Mouse (Mus musculus) cortical plate, adult 2 months (tissue): ENCODE measurements around the gene Odc1. TPM values are rescaled to one million over a fixed set of nuclear protein-coding genes. Genes with fewer than 3 reads are reported as not detected.

Experiments used
- H3K27ac ChIP-seq: fragments of 200-500 bp; 2 replicates; pipeline ENCODE4 v1.5.1; 2012; ENCODE audit warnings: low read length, control low read depth, inconsistent platforms; ENCODE audit not compliant: insufficient read depth
- H3K4me1 ChIP-seq: fragments of 200-500 bp; 2 replicates; pipeline ENCODE4 v1.6.1; 2011; ENCODE audit warnings: low read length; ENCODE audit not compliant: control insufficient read depth, insufficient read depth
- H3K4me3 ChIP-seq: fragments of 200-500 bp; 2 replicates; pipeline ENCODE4 v1.5.1; 2011; ENCODE audit warnings: mild to moderate bottlenecking, low read length, control low read depth; ENCODE audit not compliant: insufficient read depth
- CTCF ChIP-seq: fragments of 200-500 bp; IDR thresholded peaks from 2 replicates; pipeline ENCODE4 v1.5.1; 2011; ENCODE audit warnings: mild to moderate bottlenecking, control low read depth, low read length; ENCODE audit not compliant: insufficient read depth; ENCODE audit errors: extremely low read depth
- POLR2A ChIP-seq: fragments of 200-500 bp; IDR thresholded peaks from 2 replicates; pipeline ENCODE4 v1.6.1; 2011; ENCODE audit warnings: mild to moderate bottlenecking, low read length, control low read depth; ENCODE audit not compliant: insufficient read depth; ENCODE audit errors: extremely low read depth
- polyA plus RNA-seq: library from polyadenylated mRNA; depleted of rRNA; stranded (reverse); fragments of >200 nt; gene quantifications from 2 replicates; pipeline ENCODE4 v1.2.3, GENCODE M21; 2012

Odc1 gene
- polyA plus RNA-seq, 1 experiment, result 78.7 TPM

DNA sequence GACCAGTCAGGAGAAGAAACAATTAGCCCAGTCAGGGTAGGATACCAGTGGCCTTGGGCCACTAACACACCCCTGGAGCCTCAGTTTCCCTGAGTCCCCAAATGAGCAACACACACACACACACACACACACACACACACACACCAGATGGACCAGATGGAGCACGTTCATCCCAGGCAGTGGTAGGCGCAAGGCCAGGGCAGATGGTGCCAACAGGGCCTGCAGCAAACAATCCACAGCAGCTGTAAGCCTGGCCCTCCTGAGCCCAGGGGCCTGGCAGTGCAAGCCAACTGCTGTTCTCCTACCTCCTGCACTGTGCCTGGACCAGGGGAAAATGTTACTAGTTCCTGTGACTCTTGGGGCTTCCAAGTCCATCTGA is 13.4 kb downstream of the Odc1 start:
- H3K4me3 ChIP-seq, result no peak overlapping the region
- H3K27ac ChIP-seq, result no peak overlapping the region
- H3K4me1 ChIP-seq, result peaks cover 2% of the 10 kb centered on the region; the same call in 1 of the 2 replicates
- TF ChIP-seq POLR2A, result no peak
- no peak for TF ChIP-seq CTCF

DNA sequence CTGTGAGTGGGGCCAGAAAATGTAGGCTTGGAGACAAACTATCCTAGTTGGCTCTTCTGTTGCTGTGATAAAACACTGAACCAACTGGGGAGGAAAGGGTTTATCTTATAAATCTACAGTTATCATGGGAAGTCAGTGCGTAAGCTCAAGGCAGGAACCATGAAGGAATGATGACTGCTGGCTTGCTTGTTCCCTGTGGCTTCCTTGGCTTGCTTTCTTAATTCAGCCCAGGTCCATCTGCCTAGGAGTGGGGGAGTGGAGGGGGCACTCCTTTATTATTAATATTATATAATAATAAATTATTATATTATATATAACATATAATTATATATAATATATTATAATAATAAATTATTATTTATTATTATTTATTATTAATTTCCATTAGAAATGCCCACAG is 17.8 kb downstream of the Odc1 start:
- TF ChIP-seq POLR2A (no peak), CTCF (no peak)
- H3K4me3 ChIP-seq, result no peak overlapping the region
- no peak overlapping the region for H3K27ac ChIP-seq
- H3K4me1 ChIP-seq, result peaks cover 2% of the 10 kb centered on the region; the same call in 1 of the 2 replicates

DNA sequence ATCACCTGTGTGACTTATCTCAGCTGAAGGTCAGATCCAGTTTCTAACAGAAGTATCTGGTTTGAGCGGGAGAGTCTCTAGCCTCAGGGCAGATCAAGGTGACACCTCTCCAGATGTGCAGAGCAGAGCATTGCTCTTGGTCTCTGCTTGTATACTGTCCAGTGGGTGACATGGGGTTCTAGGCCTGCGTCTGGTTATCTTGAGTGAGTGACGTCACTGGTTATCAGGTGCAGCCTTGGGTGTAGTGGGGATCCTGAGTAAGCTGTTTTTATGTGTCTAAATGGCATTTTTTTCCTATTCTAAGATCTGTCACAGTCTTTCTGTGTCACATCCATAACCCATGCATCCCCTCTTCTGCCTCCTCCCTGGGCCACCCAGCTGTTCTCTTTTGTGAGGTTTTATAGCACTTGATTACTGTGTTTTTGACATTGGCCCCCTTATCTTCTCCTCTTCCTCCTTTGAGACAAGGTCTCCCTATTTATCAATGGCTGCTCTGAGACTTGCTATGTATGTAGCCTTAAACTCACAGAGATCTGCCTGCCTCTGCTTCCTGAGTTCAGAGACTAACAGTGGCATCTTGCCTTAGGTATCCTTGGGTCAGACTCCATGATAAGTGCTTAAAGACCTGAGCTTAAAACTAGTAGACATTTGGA is 20.9 kb downstream of the Odc1 start:
- TF ChIP-seq POLR2A (no peak), CTCF (no peak)
- Histone ChIP-seq H3K4me3 (no peak overlapping the region), H3K27ac (no peak overlapping the region), H3K4me1 (no peaks in the 10 kb centered on the region)

DNA sequence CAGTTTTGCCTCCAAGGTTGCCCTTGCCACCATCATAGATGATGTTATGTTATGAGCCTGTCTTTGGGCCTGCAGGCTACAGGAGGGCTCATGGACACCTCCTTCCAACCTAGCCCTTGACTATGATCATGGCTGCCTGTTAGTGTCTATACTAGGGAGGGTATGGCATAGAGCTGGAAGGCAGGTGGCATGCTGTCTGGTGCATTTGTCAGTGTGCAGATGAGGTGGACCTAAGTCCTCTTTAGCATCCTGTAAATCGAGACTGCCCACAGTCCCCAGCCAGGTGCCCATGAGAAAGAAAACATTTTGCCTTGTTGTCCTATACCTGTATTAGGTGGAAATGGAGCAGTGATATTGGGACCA is 21.4 kb downstream of the Odc1 start:
- no peaks in the 10 kb centered on the region for H3K4me1 ChIP-seq
- no peak overlapping the region for H3K27ac ChIP-seq
- TF ChIP-seq POLR2A, result no peak
- no peak for TF ChIP-seq CTCF
- H3K4me3 ChIP-seq, result no peak overlapping the region

- H3K4me1 ChIP-seq, result no peaks in the 10 kb centered on the region
- no peak overlapping the region for H3K4me3 ChIP-seq
- H3K27ac ChIP-seq, result no peak overlapping the region
- no peak for TF ChIP-seq POLR2A
- no peak for TF ChIP-seq CTCF
These were observed 24.0 kb downstream of the Odc1 start for GRCm38 (mm10) chr12:17568564-17568963.

DNA sequence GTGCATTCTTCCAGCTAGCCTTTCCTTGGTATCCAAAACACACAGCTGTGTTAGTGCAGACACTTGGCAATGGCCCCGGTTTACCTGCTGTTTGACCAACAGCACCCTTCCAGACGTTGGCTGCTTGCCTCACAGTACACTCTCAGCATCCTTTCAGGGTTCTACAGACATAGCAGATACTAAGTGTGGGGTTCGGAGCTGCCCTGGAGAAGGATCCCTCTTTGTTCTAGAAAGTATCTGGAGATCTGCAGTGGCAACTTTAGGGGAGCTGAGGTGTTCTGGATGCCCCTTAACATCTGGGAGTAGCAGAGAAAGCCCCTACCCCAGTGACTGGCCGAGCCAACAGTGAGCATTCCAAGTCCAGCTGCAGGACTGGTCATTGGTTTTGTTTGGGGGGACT is 30.0 kb downstream of the Odc1 start:
- TF ChIP-seq POLR2A (no peak), CTCF (no peak)
- H3K27ac ChIP-seq, result no peak overlapping the region
- H3K4me3 ChIP-seq, result no peak overlapping the region
- H3K4me1 ChIP-seq, result no peaks in the 10 kb centered on the region

GRCm38 (mm10) chr12:17575156-17575910 is 30.7 kb downstream of the Odc1 start:
- Histone ChIP-seq H3K4me3 (no peak overlapping the region), H3K27ac (no peak overlapping the region), H3K4me1 (no peaks in the 10 kb centered on the region)
- TF ChIP-seq CTCF, result no peak

GRCm38 (mm10) chr12:17576041-17576440 is 31.4 kb downstream of the Odc1 start:
- Histone ChIP-seq H3K4me3 (no peak overlapping the region), H3K4me1 (no peaks in the 10 kb centered on the region)
- TF ChIP-seq CTCF (no peak), POLR2A (no peak)

DNA sequence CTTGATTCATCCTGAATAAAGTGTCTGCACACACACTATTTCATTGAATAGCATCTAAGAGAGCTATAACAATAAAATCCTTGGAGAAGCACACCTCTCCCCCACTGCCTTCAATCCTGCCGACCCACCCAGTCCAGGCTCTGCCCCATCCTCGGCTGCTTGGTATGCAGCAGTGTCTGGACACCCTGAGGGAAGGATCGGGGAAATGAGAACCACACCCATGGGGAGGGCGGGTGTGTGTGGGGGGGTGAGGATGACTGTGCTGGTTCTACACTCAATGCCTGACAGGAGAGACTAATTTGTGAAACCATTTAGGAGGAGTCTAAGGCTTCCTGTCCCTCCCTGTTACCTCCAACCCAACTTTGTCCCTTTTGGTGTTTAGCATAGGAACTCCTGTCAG is 34.0 kb downstream of the Odc1 start:
- H3K4me1 ChIP-seq, result no peaks in the 10 kb centered on the region
- no peak overlapping the region for H3K4me3 ChIP-seq
- no peak overlapping the region for H3K27ac ChIP-seq
- no peak for TF ChIP-seq POLR2A
- TF ChIP-seq CTCF, result no peak

More at GRCm38 (mm10) chr12:17576041-17576440, 31.4 kb downstream of the Odc1 start:
- H3K27ac ChIP-seq, result no peak overlapping the region

- H3K4me3 ChIP-seq, result no peak overlapping the region
- no peak overlapping the region for H3K27ac ChIP-seq
- no peak for TF ChIP-seq CTCF
- TF ChIP-seq POLR2A, result no peak
- H3K4me1 ChIP-seq, result no peaks in the 10 kb centered on the region
These were observed 36.4 kb downstream of the Odc1 start for GRCm38 (mm10) chr12:17581001-17581400.

DNA sequence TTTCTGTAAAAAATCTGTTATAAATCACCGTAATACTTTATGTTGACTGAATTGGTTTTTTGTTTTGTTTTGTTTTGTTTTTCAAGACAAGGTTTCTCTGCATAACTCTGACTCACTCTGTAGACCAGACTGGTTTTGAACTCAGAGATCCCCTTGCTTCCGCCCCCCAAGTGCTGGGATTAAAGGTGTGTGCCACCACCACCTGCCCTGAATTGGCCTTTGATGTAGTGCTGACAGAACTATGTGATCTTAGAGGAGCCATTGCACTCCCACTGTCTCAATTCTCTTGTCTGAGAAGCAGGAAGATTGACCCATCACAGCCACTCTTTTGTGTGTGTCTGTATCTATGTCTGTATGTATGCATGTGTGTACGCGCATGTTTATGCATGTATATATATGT is 37.8 kb downstream of the Odc1 start:
- H3K27ac ChIP-seq, result no peak overlapping the region
- TF ChIP-seq POLR2A (no peak), CTCF (no peak)
- no peak overlapping the region for H3K4me3 ChIP-seq
- no peaks in the 10 kb centered on the region for H3K4me1 ChIP-seq

GRCm38 (mm10) chr12:17583860-17584259 is 39.3 kb downstream of the Odc1 start:
- Histone ChIP-seq H3K27ac (no peak overlapping the region), H3K4me3 (no peak overlapping the region)
- TF ChIP-seq POLR2A, result no peak
- no peak for TF ChIP-seq CTCF

More at GRCm38 (mm10) chr12:17583860-17584259, 39.3 kb downstream of the Odc1 start:
- no peaks in the 10 kb centered on the region for H3K4me1 ChIP-seq
